Mouse (Mus musculus) forebrain, postnatal 0 days (tissue): ENCODE results near the gene Rsph14. TPM values are rescaled to one million over a fixed set of nuclear protein-coding genes. Genes with fewer than 3 reads are reported as not detected.
A peak's percentile ranks its signal among the peaks of the same experiment; 100 is the strongest.

ENCODE experiments used
- ATAC-seq: fragments of 200-750 bp; cut with Nextera tagmentation; 2 replicates; pipeline ENCODE4 v1.8.0; 2017; ENCODE audit warnings: mild to moderate bottlenecking, moderate library complexity
- DNase-seq: peaks from one replicate; pipeline ENCODE4 v3.0.0-alpha.2; 2015
- H3K27ac ChIP-seq: fragments of 300-500 bp; sonication (generic); 2 replicates; pipeline ENCODE4 v1.5.1; 2014; ENCODE audit warnings: low read depth, mild to moderate bottlenecking, antibody characterized with exemption, low read length, moderate library complexity, mixed read lengths
- H3K27me3 ChIP-seq: fragments of 300-500 bp; sonication (generic); 2 replicates; pipeline ENCODE4 v1.6.1; 2014; ENCODE audit warnings: mild to moderate bottlenecking, low read length, mixed read lengths; ENCODE audit not compliant: insufficient read depth
- H3K36me3 ChIP-seq: fragments of 300-500 bp; sonication (generic); 2 replicates; pipeline ENCODE4 v1.6.1; 2014; ENCODE audit warnings: mild to moderate bottlenecking, moderate library complexity; ENCODE audit not compliant: insufficient read depth
- H3K4me1 ChIP-seq: fragments of 300-500 bp; sonication (generic); 2 replicates; pipeline ENCODE4 v1.6.1; 2014; ENCODE audit warnings: antibody characterized with exemption; ENCODE audit not compliant: insufficient read depth
- H3K4me2 ChIP-seq: fragments of 300-500 bp; sonication (generic); 2 replicates; pipeline ENCODE4 v1.6.1; 2014; ENCODE audit warnings: low read depth, mild to moderate bottlenecking, moderate library complexity
- H3K4me3 ChIP-seq: fragments of 300-500 bp; sonication (generic); 2 replicates; pipeline ENCODE4 v1.5.1; 2014; ENCODE audit warnings: low read depth, low read length, mixed read lengths
- H3K9ac ChIP-seq: fragments of 300-500 bp; sonication (generic); 2 replicates; pipeline ENCODE4 v1.6.1; 2014; ENCODE audit warnings: mild to moderate bottlenecking
- H3K9me3 ChIP-seq: fragments of 300-500 bp; sonication (generic); 2 replicates; pipeline ENCODE4 v1.6.1; 2016; ENCODE audit warnings: low read length
- CTCF ChIP-seq: sonication (generic); IDR thresholded peaks from 2 replicates; pipeline ENCODE4 v1.5.1; 2016; ENCODE audit warnings: antibody characterized with exemption, control low read depth, low read depth
- WGBS: fragments of 180-500 bp; shearing (Covaris S2); extraction: QIAGEN DNeasy Blood & Tissue Kit; methylation state at CpG from one replicate; pipeline ENCODE4 v1.1.7; 2014; 5-methylcytosine and 5-hydroxymethylcytosine counted together
- polyA plus RNA-seq: library from polyadenylated mRNA; unstranded; fragments of >200 nt; fragmentation: Nextera tagmentation; extraction: Ambion mirVana; gene quantifications from 2 replicates; pipeline ENCODE4 v1.2.1, GENCODE M21; 2015
- total RNA-seq: library from RNA; depleted of rRNA; stranded (reverse); fragments of >200 nt; gene quantifications from 2 replicates; pipeline ENCODE4 v1.2.3, GENCODE M21; 2014

Gene Rsph14
- total and polyA plus RNA-seq, 2 experiments from 2014 or later: 0.24 to 0.90 TPM

DNA sequence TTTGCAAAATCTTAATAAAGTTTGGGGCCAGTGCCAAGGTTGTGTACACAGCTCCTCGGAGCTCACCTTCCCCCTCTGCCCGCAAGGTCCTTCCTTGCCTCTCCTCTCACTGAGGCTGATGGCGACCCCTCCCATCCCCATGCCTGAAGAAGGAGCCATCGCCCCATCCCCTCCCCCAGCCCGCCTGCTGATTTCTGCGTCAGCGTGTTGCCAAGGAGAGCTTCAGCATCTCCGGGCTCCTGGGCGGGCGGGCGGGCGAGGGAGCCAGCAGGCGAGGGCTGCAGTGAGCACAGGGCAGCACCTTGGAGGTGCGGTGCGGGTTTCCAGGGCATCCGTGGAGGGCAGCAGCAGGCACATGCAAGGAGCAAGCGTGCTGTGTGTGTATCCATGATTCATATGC, 37.0 kb downstream of the Rsph14 start:
- peak overlapping the region; percentile 45 for H3K4me2 ChIP-seq
- H3K36me3 ChIP-seq: peaks cover 25% of the 10 kb centered on the region
- H3K4me3 ChIP-seq: peak overlapping the region; percentile 12
- H3K27ac ChIP-seq: no peak overlapping the region
- H3K9ac ChIP-seq: 0 out of 2 replicates have a peak overlapping the region, but pooled peaks have one; percentile 25
- ATAC-seq (peak; percentile 57), DNase-seq (peak; percentile 54)
- 4% methylated on average over 17 of the region's 17 CpGs for WGBS
- no peaks in the 10 kb centered on the region for H3K27me3 ChIP-seq
- H3K4me1 ChIP-seq: peaks cover 7% of the 10 kb centered on the region
- TF ChIP-seq CTCF: no peak
- no peaks in the 10 kb centered on the region for H3K9me3 ChIP-seq

DNA sequence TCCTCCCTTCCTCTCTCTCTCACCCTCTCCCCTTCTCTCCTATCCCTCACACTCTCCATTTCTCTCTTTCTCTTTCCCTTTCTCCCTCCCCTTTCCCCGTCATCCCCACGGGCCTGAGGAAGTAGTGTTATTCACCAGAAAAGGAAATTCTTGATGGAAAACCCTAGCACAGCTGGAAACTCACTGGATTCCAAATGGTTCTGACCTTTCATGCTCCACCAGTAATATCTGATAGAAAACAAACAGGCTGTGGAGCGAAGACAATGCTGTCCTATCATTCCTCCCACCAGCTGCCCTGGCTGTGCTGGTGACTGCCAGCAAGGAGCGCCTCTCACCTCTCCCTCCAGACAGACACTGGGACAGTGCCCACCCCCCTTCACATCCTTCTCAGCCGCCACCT, 37.5 kb downstream of the Rsph14 start:
- H3K4me1 ChIP-seq: peaks cover 7% of the 10 kb centered on the region
- no peaks in the 10 kb centered on the region for H3K9me3 ChIP-seq
- H3K9ac ChIP-seq: no peak overlapping the region
- WGBS: 15% methylated on average over 5 of the region's 5 CpGs
- no peak overlapping the region for H3K4me2 ChIP-seq
- H3K4me3 ChIP-seq: peak overlapping the region; percentile 12; the same call in 1 of the 2 replicates
- peaks cover 25% of the 10 kb centered on the region for H3K36me3 ChIP-seq
- ATAC-seq (no peak), DNase-seq (peak; percentile 21)
- H3K27me3 ChIP-seq: no peaks in the 10 kb centered on the region
- no peak for TF ChIP-seq CTCF
- peak overlapping the region; percentile 59; the same call in 1 of the 2 replicates for H3K27ac ChIP-seq

GRCm38 (mm10) chr10:74990584-74991322, 41.6 kb downstream of the Rsph14 start:
- WGBS: 60% methylated on average over 26 of the region's 26 CpGs
- DNase-seq: no peak

DNA sequence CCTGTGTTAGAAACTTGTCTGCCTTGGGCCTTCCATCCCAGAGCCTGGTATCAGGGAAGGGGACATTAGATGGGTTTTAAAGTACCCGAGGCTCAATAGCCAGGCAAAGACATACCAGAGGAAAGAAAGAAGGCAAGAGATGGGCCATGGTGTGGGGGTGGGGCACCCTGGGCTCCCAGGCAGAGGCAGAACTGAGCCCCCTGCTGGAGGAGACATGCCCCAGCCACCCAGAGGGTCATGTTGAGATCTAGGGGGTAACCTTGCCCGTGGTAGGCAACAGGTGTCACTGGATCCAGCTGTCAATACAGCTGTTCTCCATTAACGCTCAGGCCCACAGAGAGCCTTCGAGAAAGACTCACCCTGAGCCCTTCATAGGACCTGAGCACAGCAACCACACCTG, 42.6 kb downstream of the Rsph14 start:
- Histone ChIP-seq H3K4me1 (no peaks in the 10 kb centered on the region), H3K4me3 (no peak overlapping the region), H3K9me3 (no peaks in the 10 kb centered on the region), H3K27me3 (no peaks in the 10 kb centered on the region), H3K36me3 (peaks cover 21% of the 10 kb centered on the region), H3K27ac (no peak overlapping the region), H3K9ac (no peak overlapping the region), H3K4me2 (no peak overlapping the region)
- DNase-seq (no peak), ATAC-seq (no peak)
- WGBS: 83% methylated on average over 4 of the region's 4 CpGs
- peak; percentile 37 for TF ChIP-seq CTCF

More at GRCm38 (mm10) chr10:74990584-74991322, 41.6 kb downstream of the Rsph14 start:
- Histone ChIP-seq H3K27me3 (no peaks in the 10 kb centered on the region), H3K36me3 (peaks cover 21% of the 10 kb centered on the region), H3K9ac (no peak overlapping the region), H3K9me3 (no peaks in the 10 kb centered on the region), H3K27ac (no peak overlapping the region), H3K4me3 (no peak overlapping the region), H3K4me1 (peaks cover 6% of the 10 kb centered on the region), H3K4me2 (no peak overlapping the region)
- no peak for TF ChIP-seq CTCF
- ATAC-seq: no peak

DNA sequence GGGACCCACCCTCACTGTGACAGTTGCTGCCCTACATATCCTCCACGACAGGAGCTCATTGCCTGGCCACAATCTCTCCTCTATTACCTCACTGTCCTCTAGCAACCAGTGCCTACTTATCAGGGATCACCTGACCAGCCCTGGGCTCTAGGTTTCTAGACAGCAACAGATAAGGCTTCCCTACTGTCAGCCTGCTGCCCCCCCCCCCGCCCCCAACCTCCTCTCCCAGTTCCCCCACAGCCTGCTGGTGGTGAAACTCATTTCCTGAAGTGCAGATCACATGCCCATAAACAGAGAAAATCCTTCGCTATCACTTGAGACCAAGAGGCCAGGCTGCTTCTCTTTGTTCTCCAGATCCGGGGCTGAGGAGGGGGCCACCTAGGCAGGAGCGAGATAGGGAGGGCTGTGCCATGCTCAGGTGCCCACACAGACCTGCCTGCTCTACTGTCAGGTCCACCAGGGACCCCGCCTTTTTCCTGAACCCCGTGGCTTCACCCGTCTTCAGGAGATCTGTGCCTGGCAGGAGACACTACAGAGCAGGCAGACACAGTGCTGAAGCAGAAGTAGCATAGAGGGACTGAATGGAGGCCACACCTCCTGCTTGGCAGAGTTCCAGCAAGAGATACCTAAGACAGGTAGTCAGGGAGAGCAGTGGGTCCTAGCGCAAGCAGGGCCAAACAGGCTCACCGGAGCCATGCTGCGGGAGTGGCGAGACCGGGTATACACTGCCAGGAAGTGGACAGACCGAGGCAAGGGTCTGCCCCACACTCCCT, 44.5 kb downstream of the Rsph14 start:
- no peak overlapping the region for H3K27ac ChIP-seq
- H3K9ac ChIP-seq: no peak overlapping the region
- no peaks in the 10 kb centered on the region for H3K4me1 ChIP-seq
- H3K36me3 ChIP-seq: peaks cover 24% of the 10 kb centered on the region
- H3K4me2 ChIP-seq: no peak overlapping the region
- no peak overlapping the region for H3K4me3 ChIP-seq
- TF ChIP-seq CTCF: no peak
- WGBS: 81% methylated on average over 14 of the region's 14 CpGs
- no peaks in the 10 kb centered on the region for H3K27me3 ChIP-seq
- DNase-seq: no peak
- ATAC-seq: peak; percentile 23; the same call in 1 of the 2 replicates
- no peaks in the 10 kb centered on the region for H3K9me3 ChIP-seq

GRCm38 (mm10) chr10:74983176-74983575, 49.2 kb downstream of the Rsph14 start:
- no peaks in the 10 kb centered on the region for H3K27me3 ChIP-seq
- H3K4me3 ChIP-seq: no peak overlapping the region
- H3K9me3 ChIP-seq: no peaks in the 10 kb centered on the region
- H3K36me3 ChIP-seq: peaks cover 21% of the 10 kb centered on the region; the same call in 1 of the 2 replicates
- H3K9ac ChIP-seq: no peak overlapping the region
- ATAC-seq (no peak), DNase-seq (no peak)
- 66% methylated on average over 8 of the region's 8 CpGs for WGBS
- no peak overlapping the region for H3K4me2 ChIP-seq
- H3K4me1 ChIP-seq: no peaks in the 10 kb centered on the region
- TF ChIP-seq CTCF: no peak
- no peak overlapping the region for H3K27ac ChIP-seq

GRCm38 (mm10) chr10:74981159-74981558, 51.2 kb downstream of the Rsph14 start:
- Histone ChIP-seq H3K4me2 (no peak overlapping the region), H3K4me1 (no peaks in the 10 kb centered on the region), H3K36me3 (peaks cover 21% of the 10 kb centered on the region; the same call in 1 of the 2 replicates), H3K27ac (no peak overlapping the region), H3K4me3 (no peak overlapping the region), H3K27me3 (no peaks in the 10 kb centered on the region), H3K9ac (no peak overlapping the region), H3K9me3 (no peaks in the 10 kb centered on the region)
- TF ChIP-seq CTCF: no peak
- WGBS: 91% methylated on average over 12 of the region's 12 CpGs
- no peak for DNase-seq
- ATAC-seq: no peak
